Mouse (Mus musculus) liver, adult 2 months (tissue): Measurements from ENCODE around the gene Exoc3l4. TPM values are rescaled to one million over a fixed set of nuclear protein-coding genes. Genes with fewer than 3 reads are reported as not detected.

Experiments used
- DNase-seq: peaks from one replicate; pipeline ENCODE4 v3.0.0-alpha.2; 2011; ENCODE audit warnings: low read depth, low spot score; ENCODE audit errors: extremely low read depth
- H3K27ac ChIP-seq: fragments of 200-500 bp; replicated peaks from 2 replicates; pipeline ENCODE4 v1.5.1; 2012; ENCODE audit warnings: low read depth, mild to moderate bottlenecking, control low read depth, inconsistent platforms, low read length; ENCODE audit not compliant: insufficient read depth
- H3K27me3 ChIP-seq: fragments of 200-500 bp; 2 replicates; pipeline ENCODE4 v1.6.1; 2012; ENCODE audit warnings: mild to moderate bottlenecking, moderate library complexity, low read length, inconsistent platforms; ENCODE audit not compliant: control insufficient read depth, insufficient read depth
- H3K36me3 ChIP-seq: fragments of 200-500 bp; 2 replicates; pipeline ENCODE4 v1.6.1; 2012; ENCODE audit warnings: low read length, inconsistent platforms; ENCODE audit not compliant: control insufficient read depth, insufficient read depth
- H3K4me1 ChIP-seq: fragments of 200-500 bp; 2 replicates; pipeline ENCODE4 v1.6.1; 2011; ENCODE audit warnings: low read length; ENCODE audit not compliant: control insufficient read depth, insufficient read depth
- H3K4me3 ChIP-seq: fragments of 200-500 bp; 2 replicates; pipeline ENCODE4 v1.5.1; 2011; ENCODE audit warnings: low read depth, mild to moderate bottlenecking, control low read depth, low read length, moderate library complexity; ENCODE audit not compliant: insufficient read depth
- H3K79me2 ChIP-seq: fragments of 200-500 bp; 2 replicates; pipeline ENCODE4 v1.6.1; 2012; ENCODE audit warnings: inconsistent platforms, mild to moderate bottlenecking, low read length, moderate library complexity; ENCODE audit not compliant: control insufficient read depth, insufficient read depth
- H3K9ac ChIP-seq: fragments of 200-500 bp; 2 replicates; pipeline ENCODE4 v1.6.1; 2012; ENCODE audit warnings: low read depth, mild to moderate bottlenecking, control low read depth, inconsistent platforms, low read length
- CTCF ChIP-seq: fragments of 200-500 bp; IDR thresholded peaks from 2 replicates; pipeline ENCODE4 v1.5.1; 2011; ENCODE audit warnings: low read depth, low read length, control low read depth
- POLR2A ChIP-seq: fragments of 200-500 bp; IDR thresholded peaks from 2 replicates; pipeline ENCODE4 v1.6.1; 2011; ENCODE audit warnings: low read length, control low read depth; ENCODE audit not compliant: insufficient read depth; ENCODE audit errors: extremely low read depth
- WGBS: fragments of 180-500 bp; shearing (Covaris S2); methylation state at CpG from one replicate; pipeline ENCODE4 v1.1.7; 2018; 5-methylcytosine and 5-hydroxymethylcytosine counted together
- polyA plus RNA-seq: library from polyadenylated mRNA; depleted of rRNA; stranded (reverse); fragments of >200 nt; gene quantifications from 2 replicates; pipeline ENCODE4 v1.2.3, GENCODE M21; 2012
- total RNA-seq: library from RNA; depleted of rRNA; stranded (reverse); fragments of >200 nt; gene quantifications from 2 replicates; pipeline ENCODE4 v1.2.3, GENCODE M21; 2014

Exoc3l4 gene
- total and polyA plus RNA-seq, 2 experiments = 1.0 to 3.4 TPM

- H3K27ac ChIP-seq = no peak overlapping the region
Observed at GRCm38 (mm10) chr12:111385883-111386641, 30.8 kb upstream of the Exoc3l4 start.

GRCm38 (mm10) chr12:111386642-111387120, 30.1 kb upstream of the Exoc3l4 start:
- H3K79me2 ChIP-seq = no peaks in the 10 kb centered on the region
- TF ChIP-seq POLR2A = no peak
- TF ChIP-seq CTCF = no peak
- H3K36me3 ChIP-seq = no peaks in the 10 kb centered on the region
- no peaks in the 10 kb centered on the region for H3K27me3 ChIP-seq
- DNase-seq = peak; percentile 36
- no peak overlapping the region for H3K27ac ChIP-seq
- 53% methylated on average over 8 of the region's 8 CpGs for WGBS
- H3K4me3 ChIP-seq = no peak overlapping the region
- peaks cover 2% of the 10 kb centered on the region; the same call in 1 of the 2 replicates for H3K4me1 ChIP-seq
- H3K9ac ChIP-seq = no peak overlapping the region

More at GRCm38 (mm10) chr12:111385883-111386641, 30.8 kb upstream of the Exoc3l4 start:
- no peaks in the 10 kb centered on the region for H3K36me3 ChIP-seq
- no peak overlapping the region for H3K4me3 ChIP-seq
- no peaks in the 10 kb centered on the region for H3K79me2 ChIP-seq
- no peak overlapping the region for H3K9ac ChIP-seq
- no peak for TF ChIP-seq POLR2A
- TF ChIP-seq CTCF = no peak
- no peaks in the 10 kb centered on the region for H3K27me3 ChIP-seq
- H3K4me1 ChIP-seq = peaks cover 2% of the 10 kb centered on the region; the same call in 1 of the 2 replicates
- WGBS = 70% methylated on average over 13 of the region's 13 CpGs
- DNase-seq = no peak

GRCm38 (mm10) chr12:111387146-111387545, 29.7 kb upstream of the Exoc3l4 start:
- DNase-seq = no peak
- Histone ChIP-seq H3K79me2 (no peaks in the 10 kb centered on the region), H3K9ac (no peak overlapping the region), H3K4me1 (peaks cover 2% of the 10 kb centered on the region; the same call in 1 of the 2 replicates), H3K27me3 (no peaks in the 10 kb centered on the region), H3K4me3 (no peak overlapping the region), H3K36me3 (no peaks in the 10 kb centered on the region), H3K27ac (no peak overlapping the region)
- TF ChIP-seq POLR2A (no peak), CTCF (no peak)
- 76% methylated on average over 4 of the region's 4 CpGs for WGBS

GRCm38 (mm10) chr12:111394008-111394407, 22.8 kb upstream of the Exoc3l4 start:
- DNase-seq = no peak
- H3K36me3 ChIP-seq = no peaks in the 10 kb centered on the region
- TF ChIP-seq POLR2A (no peak), CTCF (no peak)
- no peaks in the 10 kb centered on the region for H3K4me1 ChIP-seq
- H3K9ac ChIP-seq = no peak overlapping the region
- no peaks in the 10 kb centered on the region for H3K27me3 ChIP-seq
- H3K27ac ChIP-seq = no peak overlapping the region
- no peaks in the 10 kb centered on the region for H3K79me2 ChIP-seq
- H3K4me3 ChIP-seq = no peak overlapping the region
- WGBS = 88% methylated on average over 6 of the region's 6 CpGs

GRCm38 (mm10) chr12:111396997-111397396, 19.8 kb upstream of the Exoc3l4 start:
- no peaks in the 10 kb centered on the region for H3K27me3 ChIP-seq
- no peak overlapping the region for H3K27ac ChIP-seq
- H3K36me3 ChIP-seq = no peaks in the 10 kb centered on the region
- no peak for DNase-seq
- WGBS = 64% methylated on average over 5 of the region's 5 CpGs
- H3K79me2 ChIP-seq = no peaks in the 10 kb centered on the region
- H3K4me3 ChIP-seq = no peak overlapping the region
- TF ChIP-seq POLR2A (no peak), CTCF (no peak)
- no peak overlapping the region for H3K9ac ChIP-seq
- H3K4me1 ChIP-seq = no peaks in the 10 kb centered on the region

GRCm38 (mm10) chr12:111401454-111402184, 15.2 kb upstream of the Exoc3l4 start:
- WGBS = 28% methylated on average over 15 of the region's 15 CpGs
- Histone ChIP-seq H3K9ac (no peak overlapping the region), H3K4me1 (no peaks in the 10 kb centered on the region), H3K4me3 (no peak overlapping the region), H3K79me2 (no peaks in the 10 kb centered on the region), H3K36me3 (no peaks in the 10 kb centered on the region), H3K27me3 (peaks cover 2% of the 10 kb centered on the region; the same call in 1 of the 2 replicates), H3K27ac (no peak overlapping the region)
- peak; percentile 57 for DNase-seq
- TF ChIP-seq POLR2A (no peak), CTCF (peak; percentile 93)
